Mouse (Mus musculus) heart, postnatal 0 days (tissue): ENCODE data around the gene Slbp.

Experiments used
- CTCF ChIP-seq: IDR thresholded peaks from 2 replicates; pipeline ENCODE4 v1.5.1; 2016; ENCODE audit warnings: antibody characterized with exemption, control low read depth, low read depth
- EP300 ChIP-seq: IDR thresholded peaks from 2 replicates; pipeline ENCODE4 v1.6.1; 2016; ENCODE audit warnings: antibody characterized with exemption, low read depth

- TF ChIP-seq CTCF = no peak
- TF ChIP-seq EP300 = no peak
These were observed 17.0 kb downstream of the Slbp start for GRCm38 (mm10) chr5:33635361-33635760.
